ENCODE assay signal across 9 mouse cellular contexts in genomic region chr7:100645147-100645546, GRCm38 (mm10). TPM values are rescaled to one million over a fixed set of nuclear protein-coding genes. Genes with fewer than 3 reads are reported as not detected.
DNase-seq lines count a peak whose midpoint lies in the region; ATAC-seq lines count a peak whose summit lies in the region.
"Had no signal": no experiment of that assay in that cellular context is flagged by ENCODE, and none has a peak within 500 bp of the region (broad histone marks: within the 10 kb centered on the region; RNA-seq: fewer than 3 reads in every experiment).

No protein-coding gene starts in this region.

- H3K36me3 ChIP-seq in limb, embryonic 11.5 days (ENCODE audit: control insufficient read depth, insufficient read depth, low read length): no peaks in the 10 kb centered on the region; the same call in 1 of the 2 replicates

- H3K4me1 ChIP-seq in limb, embryonic 11.5 days (ENCODE audit: control insufficient read depth, insufficient read depth, low read length): no peaks in the 10 kb centered on the region
- H3K4me1 ChIP-seq: heart, embryonic 15.5 days had no signal

- no peak overlapping the region for H3K27ac ChIP-seq in limb, embryonic 11.5 days (replicated peaks; ENCODE audit: low read depth, low read length)
- H3K27ac ChIP-seq: heart, embryonic 15.5 days had no signal

- DNase-seq in B cell, adult 2 months: peak; percentile 59 to 63
- peak; percentile 73 for DNase-seq in NIH3T3 (ENCODE audit: low read depth)
- DNase-seq in cerebellum, adult 9-10 months: peak; percentile 67
- DNase-seq in frontal cortex, postnatal 25 days (ENCODE audit: low spot score in 2 of 2): peak; percentile 69 to 72
- DNase-seq in kidney, adult 9 months: peak; percentile 73
- DNase-seq in limb, embryonic 11.5 days (ENCODE audit: low spot score): peak; percentile 77
- peak; percentile 57 for DNase-seq in naive thymus-derived CD4-positive, alpha-beta T cell, adult 2 months (ENCODE audit: low read depth)
- DNase-seq in thymus, postnatal 14 days: peak; percentile 41

- no peak overlapping the region for H3K4me2 ChIP-seq in limb, embryonic 11.5 days (ENCODE audit: low read depth, severe bottlenecking)
- H3K4me2 ChIP-seq: heart, embryonic 15.5 days had no signal

- no peak overlapping the region for H3K9ac ChIP-seq in limb, embryonic 11.5 days (ENCODE audit: low read length)
- H3K9ac ChIP-seq: heart, embryonic 15.5 days had no signal

- 34% methylated on average over 3 of the region's 3 CpGs for WGBS in limb, embryonic 11.5 days

- H3K4me3 ChIP-seq in limb, embryonic 11.5 days (ENCODE audit: low read depth, low read length): no peak overlapping the region
- H3K4me3 ChIP-seq: heart, embryonic 15.5 days had no signal

- H3K9me3 ChIP-seq in limb, embryonic 11.5 days (ENCODE audit: control insufficient read depth, low read length): no peaks in the 10 kb centered on the region
- H3K9me3 ChIP-seq: heart, embryonic 15.5 days had no signal

- no peaks in the 10 kb centered on the region for H3K27me3 ChIP-seq in limb, embryonic 11.5 days (ENCODE audit: control insufficient read depth, insufficient read depth, low read length)
- H3K27me3 ChIP-seq: heart, embryonic 15.5 days had no signal

- ATAC-seq in limb, embryonic 11.5 days (ENCODE audit: insufficient number of reproducible peaks, low FRiP score, low TSS enrichment, low read depth): no peak

RNA-seq across cellular contexts. Expression of gene Plekhb1, which starts 17.1 kb away (rescaled TPM):
- polyA plus RNA-seq in limb, embryonic 11.5 days (2014; fragmentation: Nextera tagmentation; extraction: Ambion mirVana): 1.3 and 1.6 TPM in 2 replicates

RNA-seq across cellular contexts. Expression of gene Mrpl48, which starts 37.0 kb away (rescaled TPM):
- 56.8 and 66.9 TPM in 2 replicates for polyA plus RNA-seq in limb, embryonic 11.5 days (2014; fragmentation: Nextera tagmentation; extraction: Ambion mirVana)

RNA-seq across cellular contexts. Expression of gene Rab6a, which starts 37.9 kb away (rescaled TPM):
- 128 TPM in 2 replicates for polyA plus RNA-seq in limb, embryonic 11.5 days (2014; fragmentation: Nextera tagmentation; extraction: Ambion mirVana)
